Mouse (Mus musculus): ENCODE measurements around the gene P2ry10.
"Not testable (repeated sequence)": the region's sequence is repeated elsewhere in the genome, so short reads cannot be mapped to it uniquely, and the experiment has no call there.

P2ry10 gene

GRCm38 (mm10) chrX:107088177-107088576 lies at the start of gene P2ry10:
TSS of gene P2ry10 (plus strand) at chrX:107088492.
- DNase-seq (ENCODE audit: low spot score in 2 of 2) = no peak

GRCm38 (mm10) chrX:107039146-107039545 lies 49.1 kb upstream of the P2ry10 start:
- no peak for DNase-seq (ENCODE audit: low spot score in 2 of 2)

GRCm38 (mm10) chrX:107039635-107040034 lies 48.7 kb upstream of the P2ry10 start:
- DNase-seq (ENCODE audit: low spot score in 2 of 2) = no peak

GRCm38 (mm10) chrX:107042367-107042766 lies 45.9 kb upstream of the P2ry10 start:
- DNase-seq (ENCODE audit: low spot score in 2 of 2) = no peak

GRCm38 (mm10) chrX:107083407-107083806 lies 4.9 kb upstream of the P2ry10 start:
- not testable (repeated sequence) for DNase-seq (ENCODE audit: low spot score in 2 of 2)

- no peak for DNase-seq (ENCODE audit: low spot score in 2 of 2)
These were observed 4.0 kb upstream of the P2ry10 start for GRCm38 (mm10) chrX:107084320-107084719.

GRCm38 (mm10) chrX:107089131-107089530 lies 839 bp downstream of the P2ry10 start:
- DNase-seq (ENCODE audit: low spot score in 2 of 2) = no peak

- no peak for DNase-seq (ENCODE audit: low spot score in 2 of 2)
These were observed 1.6 kb downstream of the P2ry10 start for GRCm38 (mm10) chrX:107089930-107090329.

DNA sequence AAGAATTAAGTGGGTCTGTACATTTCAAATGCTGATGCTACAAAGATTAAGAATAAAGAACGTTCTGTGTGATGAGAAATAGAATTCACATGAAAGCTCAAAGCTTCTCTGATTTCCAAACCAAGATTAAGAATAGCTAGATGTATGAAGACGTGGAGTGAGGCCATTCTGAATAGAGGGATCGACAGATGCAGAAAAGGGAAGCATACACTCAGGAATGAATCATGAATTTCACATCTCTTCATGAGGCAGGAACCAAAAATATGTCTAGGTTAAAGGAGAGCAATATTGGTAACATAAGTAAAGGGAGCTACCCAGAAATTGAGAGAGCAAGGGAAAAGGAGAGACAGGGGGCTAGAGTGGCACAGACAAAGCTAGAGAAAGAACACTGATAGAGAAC lies 7.3 kb downstream of the P2ry10 start:
- no peak for DNase-seq (ENCODE audit: low spot score in 2 of 2)

DNA sequence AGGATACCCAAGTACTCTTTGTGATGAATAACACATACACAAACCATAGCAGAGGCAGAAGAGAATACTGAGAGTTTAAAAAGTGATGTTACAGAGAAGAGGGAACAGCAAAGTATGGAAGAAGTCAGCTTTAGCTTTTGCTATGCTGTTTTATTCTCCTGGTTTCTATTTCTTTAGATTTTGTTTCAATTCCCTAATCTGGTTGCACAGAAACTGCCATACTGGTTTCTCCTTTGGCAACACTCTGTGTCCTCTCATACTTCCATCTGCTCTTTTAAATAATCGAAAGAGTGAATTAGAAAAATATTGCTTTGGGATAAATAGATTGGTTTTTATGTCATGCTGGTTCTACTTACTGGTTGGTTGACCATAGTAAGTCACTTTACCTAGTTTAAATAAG lies 28.0 kb downstream of the P2ry10 start:
- DNase-seq (ENCODE audit: low spot score in 2 of 2) = no peak

DNA sequence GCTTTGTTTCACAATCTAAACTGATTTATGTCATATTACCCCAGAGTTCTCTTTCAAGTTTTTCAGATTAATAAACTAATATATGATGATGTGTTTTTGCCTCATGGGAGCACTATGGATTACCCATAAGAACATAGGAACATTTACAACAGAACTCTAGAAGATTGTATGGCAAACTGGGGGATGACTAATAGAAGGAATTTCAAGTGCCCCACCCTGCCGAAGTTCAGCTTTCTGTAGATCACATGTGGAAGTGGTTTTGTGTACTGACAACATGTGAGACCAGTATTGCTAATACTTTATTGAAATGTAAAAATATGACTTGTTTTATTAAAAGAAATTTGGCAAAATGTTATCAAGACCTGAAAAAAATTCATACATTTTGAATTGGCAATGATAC lies 28.7 kb downstream of the P2ry10 start:
- no peak for DNase-seq (ENCODE audit: low spot score in 2 of 2)

GRCm38 (mm10) chrX:107143184-107143583 lies 54.9 kb downstream of the P2ry10 start:
- DNase-seq (ENCODE audit: low spot score in 2 of 2) = no peak

DNA sequence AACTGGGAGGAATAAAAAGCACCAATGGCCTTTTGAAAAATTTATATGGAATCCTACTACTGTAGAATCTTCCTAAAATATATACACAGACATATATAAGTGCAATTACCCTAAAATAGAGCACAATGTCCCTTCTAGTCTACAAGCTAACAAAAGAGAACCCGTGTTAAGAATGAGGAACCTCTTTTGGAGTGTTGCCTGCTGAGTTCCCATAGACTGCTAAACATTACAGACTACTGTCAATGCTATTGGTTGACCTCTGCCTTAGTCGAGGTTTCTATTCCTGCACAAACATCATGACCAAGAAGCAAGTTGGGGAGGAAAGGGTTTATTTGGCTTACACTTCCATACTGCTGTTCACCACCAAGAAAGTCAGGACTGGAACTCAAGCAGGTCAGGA lies 55.6 kb downstream of the P2ry10 start:
- DNase-seq (ENCODE audit: low spot score in 2 of 2) = no peak

DNA sequence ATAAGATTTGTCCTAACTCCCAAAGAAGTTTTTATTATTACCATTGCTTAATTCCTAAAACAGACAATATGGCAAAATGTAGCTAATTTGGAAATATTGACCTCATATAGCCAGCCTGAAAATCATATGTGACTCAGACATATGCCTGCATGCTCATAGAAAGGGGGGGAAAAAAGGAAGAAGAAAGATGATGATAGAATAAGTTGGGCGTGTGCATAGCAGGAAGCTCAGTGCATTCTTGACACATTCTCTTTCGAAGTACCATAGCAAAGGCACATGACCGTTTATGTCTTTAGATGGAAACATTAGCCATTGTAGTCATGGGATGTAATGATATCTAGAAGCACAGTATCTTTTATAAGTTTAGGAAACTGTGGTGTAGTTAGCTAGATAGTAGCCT lies 60.4 kb downstream of the P2ry10 start, which contains the start of gene P2ry10b:
Gene P2ry10b (plus strand): TSS at position 247 of the 400 bp plus-strand sequence.
- no peak for DNase-seq (ENCODE audit: low spot score in 2 of 2)

- DNase-seq (ENCODE audit: low spot score in 2 of 2) = no peak
These were observed 61.2 kb downstream of the P2ry10 start for GRCm38 (mm10) chrX:107149391-107149993.

DNA sequence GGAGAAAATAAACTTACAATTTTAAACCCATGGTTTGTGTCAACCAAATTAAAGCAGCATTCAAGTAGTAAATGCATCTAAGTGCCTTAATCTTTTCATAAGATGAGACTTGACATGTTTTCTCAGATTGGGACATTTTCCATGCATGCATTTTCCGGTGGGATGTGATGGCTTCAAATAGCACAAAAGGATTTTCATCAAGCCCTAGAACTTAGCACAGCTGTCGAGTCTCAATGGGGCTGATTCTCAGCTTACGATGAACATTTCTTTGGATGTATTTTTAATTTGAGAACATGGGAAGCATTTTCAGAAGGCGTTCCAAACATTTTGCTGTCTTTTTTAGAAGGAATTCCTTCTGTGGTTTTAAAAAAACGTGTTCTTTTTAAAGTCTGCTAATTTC lies 61.7 kb downstream of the P2ry10 start:
- DNase-seq (ENCODE audit: low spot score in 2 of 2) = no peak

DNA sequence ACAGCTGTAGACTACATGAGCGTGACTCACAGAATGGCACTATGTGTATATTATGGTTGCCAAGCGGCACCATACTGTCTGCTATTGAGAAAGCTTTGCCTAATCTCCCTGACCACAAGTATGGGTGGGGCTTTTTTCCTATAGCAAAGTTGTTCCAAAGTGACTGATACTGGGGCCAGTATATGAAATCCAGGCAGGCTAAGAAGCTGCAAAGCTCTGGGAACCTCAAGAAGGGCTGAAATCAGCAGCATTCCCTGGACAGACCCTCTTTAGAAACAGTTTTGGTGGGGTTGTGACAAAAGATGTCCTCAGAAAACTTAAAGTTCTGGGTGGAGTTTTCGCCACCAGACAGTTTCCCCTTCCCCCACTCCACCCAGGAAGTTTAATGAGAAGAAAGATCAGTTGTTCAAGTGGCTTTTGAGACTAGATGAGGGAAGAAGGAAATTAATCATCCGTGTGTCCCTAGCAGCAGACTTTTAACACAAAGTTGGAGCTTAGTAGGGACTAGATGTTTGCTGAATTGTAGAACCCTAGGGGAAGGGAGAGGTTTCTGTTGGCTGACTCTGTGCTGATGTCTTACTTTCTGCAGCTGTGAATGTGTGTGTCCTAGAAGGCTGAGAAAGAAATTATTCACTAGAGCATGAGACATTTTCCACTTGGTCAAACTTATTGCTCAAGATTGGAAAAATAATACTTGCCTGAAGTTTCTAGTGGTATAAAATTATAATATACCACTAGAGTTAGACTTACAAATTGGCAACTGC lies 62.6 kb downstream of the P2ry10 start:
- DNase-seq (ENCODE audit: low spot score in 2 of 2) = no peak

Data from urinary bladder, postnatal 4 days (tissue).